Mouse (Mus musculus) fat pad, adult 2 months (tissue): ENCODE measurements around the gene Gpn1.
"Not testable (repeated sequence)": the region's sequence is repeated elsewhere in the genome, so short reads cannot be mapped to it uniquely, and the experiment has no call there.

Source experiments
- DNase-seq: peaks from one replicate; pipeline ENCODE4 v3.0.0-alpha.2; 2011; ENCODE audit warnings: low read depth, low spot score; ENCODE audit errors: extremely low read depth

Gene Gpn1

DNA sequence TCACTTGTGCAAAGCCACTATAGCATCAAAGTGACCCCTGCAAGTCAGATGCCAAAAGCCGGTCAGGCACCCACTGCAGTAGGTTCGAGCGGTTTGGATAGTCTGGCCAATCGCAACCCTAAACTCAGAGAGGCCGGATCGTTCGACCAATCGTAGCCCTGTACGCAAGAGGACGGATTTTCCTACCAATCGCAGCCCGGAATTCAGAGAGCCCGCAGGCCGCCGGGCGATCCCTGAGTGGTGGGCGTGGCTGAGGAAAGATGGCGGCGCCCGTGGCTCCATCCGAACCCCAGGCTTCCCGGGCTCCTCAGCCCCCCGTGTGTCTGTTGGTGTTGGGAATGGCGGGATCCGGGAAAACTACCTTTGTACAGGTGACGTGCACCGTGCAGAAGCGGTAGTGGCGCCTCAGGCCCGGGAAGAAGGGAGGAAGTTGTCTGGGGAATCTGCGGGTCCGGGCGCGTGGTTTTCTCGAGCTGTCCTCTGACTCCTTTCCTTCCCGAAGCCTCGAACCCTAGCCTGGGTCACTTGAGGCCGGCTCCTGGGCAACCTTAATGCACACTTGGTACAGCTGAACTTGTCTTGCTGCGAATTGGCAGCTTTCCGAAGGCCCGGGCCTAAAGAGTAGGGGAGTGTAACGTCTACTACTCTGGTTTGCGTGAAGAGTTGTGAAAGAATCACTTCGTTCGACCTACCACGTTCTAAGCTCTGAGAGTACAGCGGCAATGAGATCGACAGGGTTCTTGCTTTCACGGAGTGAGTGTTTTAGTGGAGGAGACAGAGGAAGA, at the start of gene Gpn1:
Gpn1 (plus strand) TSS at position 229 of the 785 bp plus-strand sequence.
- DNase-seq = peak; percentile 45

- no peak for DNase-seq
Measured at GRCm38 (mm10) chr5:31451336-31451735, 43.2 kb upstream of the Gpn1 start.

DNA sequence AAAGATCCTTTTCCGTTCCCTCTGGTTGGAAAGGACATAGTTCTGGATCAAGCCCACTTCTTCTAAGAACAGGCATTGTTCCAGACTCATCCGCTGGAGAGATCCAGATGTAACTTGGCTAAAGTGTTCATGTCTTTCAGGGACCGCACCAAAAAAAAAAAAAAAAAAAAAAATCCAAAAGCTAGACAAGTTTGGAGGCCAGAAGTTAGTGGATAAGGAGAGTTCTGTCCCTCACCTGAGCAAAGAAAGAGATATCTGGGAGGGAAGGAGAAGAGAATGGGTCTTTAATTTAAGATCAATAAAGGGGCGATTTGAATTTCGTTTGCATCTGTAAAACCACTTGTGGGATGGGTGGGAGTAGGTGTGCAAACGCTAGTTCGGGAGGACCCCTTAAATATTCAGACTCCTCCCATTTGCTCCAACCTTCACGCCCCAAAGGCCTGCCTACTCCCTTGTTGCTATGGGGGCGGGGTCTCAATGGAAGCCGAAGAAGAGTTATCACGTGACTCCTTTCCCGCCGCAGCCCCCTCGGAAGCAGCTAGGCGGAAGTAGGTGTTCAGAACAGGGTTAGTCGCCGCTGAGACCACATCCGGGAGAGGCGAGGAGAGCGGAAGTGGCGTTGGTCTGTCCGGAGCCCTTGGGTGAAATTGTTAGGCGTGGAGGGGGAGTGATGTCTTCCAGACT, 42.5 kb upstream of the Gpn1 start, which contains the start of gene Zfp512:
Zfp512 (plus strand) TSS at position 554 of the 684 bp plus-strand sequence.
- DNase-seq = peak; percentile 26

DNA sequence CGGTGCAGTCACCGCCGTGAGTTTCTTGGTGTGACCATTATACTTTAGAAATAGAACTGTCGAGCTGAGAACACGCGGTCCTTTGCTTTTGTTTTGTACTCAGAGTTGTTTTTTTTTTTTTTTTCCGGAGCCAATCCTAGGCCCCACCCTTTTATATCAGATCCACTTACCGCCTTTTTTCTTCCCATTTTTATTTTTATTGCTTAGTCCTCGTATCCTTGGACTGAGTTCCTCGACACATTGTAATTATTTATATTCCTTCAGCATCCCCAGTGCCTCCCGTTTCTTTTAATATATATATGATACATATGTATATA, 42.0 kb upstream of the Gpn1 start:
- DNase-seq = no peak

DNA sequence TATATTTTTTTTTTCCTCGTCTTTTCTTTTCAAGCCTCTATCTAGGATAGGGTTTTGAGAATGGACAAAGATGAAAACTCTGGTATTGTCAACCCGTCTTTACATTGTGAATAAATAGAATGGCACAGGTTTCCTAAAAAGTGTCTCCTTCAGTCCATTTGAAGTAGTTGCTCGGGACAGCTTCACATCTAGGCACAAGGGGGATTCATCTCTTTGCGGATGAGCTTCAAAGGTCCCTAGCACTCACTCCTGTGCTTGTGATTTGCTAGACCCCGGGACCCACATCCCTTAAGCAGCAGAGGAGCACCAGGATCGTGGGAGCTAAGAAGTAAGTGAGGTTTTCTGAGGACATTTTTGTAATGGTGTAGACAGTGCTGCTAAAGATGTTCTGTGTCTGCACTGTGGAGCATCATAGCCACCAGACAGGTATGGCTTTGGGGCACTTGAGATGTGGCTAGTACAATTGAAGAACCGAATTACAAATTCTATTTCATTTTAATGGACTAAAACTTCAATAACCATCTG, 41.6 kb upstream of the Gpn1 start:
- DNase-seq = no peak

DNA sequence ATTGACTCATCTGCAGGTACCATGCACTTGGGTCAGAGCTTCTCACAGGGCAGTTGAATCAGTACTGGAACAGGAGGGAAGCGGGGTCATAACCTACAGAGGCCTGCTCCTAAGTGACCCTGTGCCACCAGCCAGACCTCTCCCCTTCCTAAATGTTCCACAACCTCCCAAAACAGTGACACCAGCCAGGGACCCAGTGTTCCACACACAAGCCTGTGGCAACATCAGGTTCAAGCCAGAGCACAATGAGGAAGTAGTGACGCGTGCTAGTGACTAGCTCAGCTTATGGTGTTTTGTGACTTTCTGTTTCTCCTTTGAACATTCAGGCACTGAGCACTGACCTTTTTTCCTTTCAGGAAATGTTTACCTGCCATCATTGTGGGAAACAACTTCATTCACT, 26.7 kb upstream of the Gpn1 start:
- DNase-seq = no peak

GRCm38 (mm10) chr5:31469711-31470110, 24.8 kb upstream of the Gpn1 start:
- no peak for DNase-seq

DNA sequence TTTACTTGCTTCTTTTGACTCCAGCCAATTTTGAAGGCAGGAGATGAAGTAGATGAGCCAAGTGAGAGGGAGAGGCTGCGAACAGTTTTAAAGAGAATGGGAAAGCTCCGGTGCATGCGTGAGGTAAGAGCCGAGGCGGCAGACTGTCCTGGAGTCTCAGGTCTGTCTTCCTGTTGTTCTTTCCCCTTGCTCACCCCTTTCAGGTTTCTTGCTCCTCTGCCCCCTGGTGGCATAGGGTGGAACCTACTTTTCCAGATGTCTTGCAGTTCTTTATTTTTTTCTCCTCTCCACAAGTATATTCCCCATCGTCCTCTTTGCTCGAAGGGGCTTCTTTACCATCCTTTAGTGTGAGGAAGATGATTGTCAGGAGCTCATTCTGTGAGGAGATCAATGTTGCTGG, 24.2 kb upstream of the Gpn1 start:
- no peak for DNase-seq

- DNase-seq = no peak
Measured at GRCm38 (mm10) chr5:31480536-31480935, 14.0 kb upstream of the Gpn1 start.

DNA sequence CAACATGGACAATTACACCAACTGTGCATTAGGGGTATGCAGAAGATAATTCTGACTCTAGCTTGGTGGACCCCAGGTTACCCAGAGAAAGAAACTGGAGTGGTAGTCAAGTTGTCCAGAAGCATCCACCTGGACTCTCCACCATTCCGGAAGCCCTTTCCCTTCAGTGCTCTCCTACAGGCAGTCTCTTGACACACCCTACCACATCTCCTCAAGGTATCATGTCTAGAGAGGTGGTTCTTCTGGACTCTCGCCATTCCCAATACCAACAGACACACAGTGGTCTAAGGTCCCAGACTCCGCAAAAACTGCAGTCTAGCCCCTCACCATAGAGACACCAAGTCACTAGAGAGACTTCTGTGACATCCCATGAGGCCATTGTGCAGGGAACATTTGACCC, 9.1 kb upstream of the Gpn1 start, which contains the start of gene 4930548H24Rik:
4930548H24Rik (plus strand) TSS at position 301 of the 400 bp plus-strand sequence.
- no peak for DNase-seq

- no peak for DNase-seq
Measured at GRCm38 (mm10) chr5:31487889-31488288, 6.7 kb upstream of the Gpn1 start.

GRCm38 (mm10) chr5:31489116-31489769, 5.3 kb upstream of the Gpn1 start:
- no peak for DNase-seq

- DNase-seq = no peak
Measured at GRCm38 (mm10) chr5:31492031-31492430, 2.5 kb upstream of the Gpn1 start.

DNA sequence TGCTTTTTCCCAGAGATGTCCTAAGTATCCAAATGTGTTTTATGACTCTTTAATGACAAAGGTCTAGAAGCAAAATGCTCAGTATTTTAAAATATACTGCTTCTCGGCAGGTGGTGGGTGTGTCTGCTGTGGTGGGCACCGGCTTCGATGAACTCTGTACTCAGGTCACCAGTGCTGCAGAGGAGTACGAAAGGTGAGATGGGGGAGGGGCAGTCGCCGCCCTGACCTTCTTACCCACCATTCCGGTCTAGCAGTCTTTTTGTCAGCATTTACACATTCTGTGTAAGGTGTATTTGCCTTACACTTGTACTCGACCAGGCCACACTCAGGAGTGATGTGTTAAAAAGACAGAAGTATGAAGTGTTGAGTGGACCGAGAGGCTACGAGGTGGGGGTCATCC, 10.3 kb downstream of the Gpn1 start:
- no peak for DNase-seq

GRCm38 (mm10) chr5:31512481-31512880, 17.9 kb downstream of the Gpn1 start:
- no peak for DNase-seq

GRCm38 (mm10) chr5:31520556-31520955, 26.0 kb downstream of the Gpn1 start:
- DNase-seq = no peak

GRCm38 (mm10) chr5:31526354-31527116, 32.0 kb downstream of the Gpn1 start, which contains the start of gene Slc4a1ap:
TSS of gene Slc4a1ap (plus strand) at chr5:31526995.
- DNase-seq = peak; percentile 21

DNA sequence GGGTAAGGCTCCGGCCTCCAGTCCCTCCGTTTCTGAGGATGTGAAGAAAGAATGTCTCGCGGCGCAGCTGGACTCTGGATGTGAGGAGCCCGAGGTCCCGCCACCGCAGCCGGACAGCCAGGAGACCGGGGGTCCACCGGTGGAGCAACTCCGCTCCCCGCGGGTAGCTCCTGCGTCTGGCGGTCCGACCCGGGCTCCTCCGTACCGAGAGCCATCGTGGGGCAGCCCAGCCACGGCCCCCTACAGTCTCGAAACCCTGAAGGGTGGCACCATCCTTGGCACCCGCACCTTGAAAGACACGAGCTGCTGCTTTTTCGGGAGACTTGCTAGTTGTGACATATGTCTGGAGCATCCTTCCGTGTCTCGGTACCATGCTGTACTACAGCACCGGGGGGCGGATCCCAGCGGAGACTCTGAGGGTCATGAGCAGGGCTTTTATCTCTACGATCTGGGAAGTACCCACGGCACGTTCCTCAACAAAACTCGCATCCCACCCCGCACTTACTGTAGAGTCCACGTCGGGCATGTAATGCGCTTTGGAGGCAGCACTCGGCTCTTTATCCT, 32.7 kb downstream of the Gpn1 start:
- DNase-seq = no peak

- not testable (repeated sequence) for DNase-seq
Measured at GRCm38 (mm10) chr5:31527707-31528106, 33.2 kb downstream of the Gpn1 start, which contains the start of gene Supt7l. TSS of gene Supt7l (minus strand) at chr5:31527807.

DNA sequence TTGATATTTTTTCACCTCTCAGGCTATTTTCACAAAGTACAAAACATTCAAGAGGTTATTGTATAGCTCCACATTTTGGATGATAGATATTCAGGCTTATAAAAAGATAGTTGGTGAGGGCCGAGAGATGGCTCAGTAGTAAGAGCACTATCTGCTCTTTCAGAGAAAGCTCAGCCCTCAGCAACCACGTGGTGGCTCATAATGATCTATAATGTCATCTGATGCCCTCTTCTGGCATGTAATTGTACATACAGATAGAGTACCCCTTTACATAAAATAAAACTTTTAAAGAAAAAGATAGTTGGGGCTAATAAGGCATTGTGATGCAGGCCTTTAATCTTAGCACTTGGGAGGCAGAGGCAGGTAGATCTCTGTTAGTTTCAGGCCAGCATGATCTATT, 34.0 kb downstream of the Gpn1 start:
- DNase-seq = no peak
